ENCODE assay signal across 1 mouse cellular context in genomic region chr13:21530781-21531201, GRCm38 (mm10).
TF ChIP-seq lines count a peak whose summit lies in the region.

Zkscan8 (minus strand) TSS chr13:21531120.

TF ChIP-seq in CH12.LX, 34 proteins besides CTCF, POLR2A, EP300 and RAD21 (continued from another document):
- TF ChIP-seq TBP (conservative IDR thresholded peaks at IDR 0.05; ENCODE audit: low read depth, low read length) = 0 out of 2 replicates have a peak, but pooled peaks have one; percentile 42
- peak; percentile 65; the same call in 1 of the 2 replicates for TF ChIP-seq UBTF (IDR thresholded peaks at IDR 0.05; ENCODE audit: low read depth, low read length)
- TF ChIP-seq MYC (IDR thresholded peaks at IDR 0.05; ENCODE audit: low read depth, low read length) = peak; percentile 29; the same call in 1 of the 2 replicates
- TF ChIP-seq ZMIZ1 (IDR thresholded peaks at IDR 0.05; ENCODE audit: low read depth, low read length) = peak; percentile 73; the same call in 1 of the 2 replicates
- no peak for TF ChIP-seq ZKSCAN1 (IDR thresholded peaks at IDR 0.05; ENCODE audit: borderline replicate concordance, low read depth, low read length)
- TF ChIP-seq ELF1 (IDR thresholded peaks at IDR 0.05; ENCODE audit: low read depth, low read length) = peak; percentile 88
- peak; percentile 12; the same call in 1 of the 2 replicates for TF ChIP-seq SMC3 (IDR thresholded peaks at IDR 0.05; ENCODE audit: low read depth, low read length)
- TF ChIP-seq MXI1 (IDR thresholded peaks at IDR 0.05; ENCODE audit: low read depth, low read length) = peak; percentile 81
- peak; percentile 85 for TF ChIP-seq TCF12 (IDR thresholded peaks at IDR 0.05; ENCODE audit: low read depth, low read length)
- no peak for TF ChIP-seq CHD1 (IDR thresholded peaks at IDR 0.05; ENCODE audit: low read depth, low read length)
- peak; percentile 69; the same call in 1 of the 2 replicates for TF ChIP-seq MAX (IDR thresholded peaks at IDR 0.05; ENCODE audit: low read length)
- peak; percentile 63; the same call in 1 of the 2 replicates for TF ChIP-seq SIN3A (IDR thresholded peaks at IDR 0.05; ENCODE audit: low read length)
- TF ChIP-seq NELFE (IDR thresholded peaks at IDR 0.05; ENCODE audit: low read depth, low read length) = peak; percentile 85
- TF ChIP-seq CHD2 (IDR thresholded peaks at IDR 0.05; ENCODE audit: low read length) = no peak
- peak; percentile 32; the same call in 1 of the 2 replicates for TF ChIP-seq MEF2A (IDR thresholded peaks at IDR 0.05; ENCODE audit: borderline replicate concordance, low read depth, low read length)
- peak; percentile 84 for TF ChIP-seq HCFC1 (IDR thresholded peaks at IDR 0.05; ENCODE audit: low read depth, low read length)
